Mouse (Mus musculus) lung, postnatal 0 days (tissue): ENCODE results near the gene B4gat1.

ENCODE experiments used
- CTCF ChIP-seq: IDR thresholded peaks from 2 replicates; pipeline ENCODE4 v1.5.1; 2016; ENCODE audit warnings: antibody characterized with exemption, mild to moderate bottlenecking
- EP300 ChIP-seq: IDR thresholded peaks from 2 replicates; pipeline ENCODE4 v1.6.1; 2016; ENCODE audit warnings: antibody characterized with exemption, mild to moderate bottlenecking, control low read depth

GRCm38 (mm10) chr19:5023621-5024479 lies 14.8 kb upstream of the B4gat1 start, which contains the start of gene Slc29a2:
- TF ChIP-seq EP300: no peak
- TF ChIP-seq CTCF: no peak
